Mouse (Mus musculus): ENCODE measurements around the gene Schip1.

Gene Schip1

GRCm38 (mm10) chr3:68130386-68130785, 65.8 kb downstream of the Schip1 start:
- DNase-seq = no peak

DNA sequence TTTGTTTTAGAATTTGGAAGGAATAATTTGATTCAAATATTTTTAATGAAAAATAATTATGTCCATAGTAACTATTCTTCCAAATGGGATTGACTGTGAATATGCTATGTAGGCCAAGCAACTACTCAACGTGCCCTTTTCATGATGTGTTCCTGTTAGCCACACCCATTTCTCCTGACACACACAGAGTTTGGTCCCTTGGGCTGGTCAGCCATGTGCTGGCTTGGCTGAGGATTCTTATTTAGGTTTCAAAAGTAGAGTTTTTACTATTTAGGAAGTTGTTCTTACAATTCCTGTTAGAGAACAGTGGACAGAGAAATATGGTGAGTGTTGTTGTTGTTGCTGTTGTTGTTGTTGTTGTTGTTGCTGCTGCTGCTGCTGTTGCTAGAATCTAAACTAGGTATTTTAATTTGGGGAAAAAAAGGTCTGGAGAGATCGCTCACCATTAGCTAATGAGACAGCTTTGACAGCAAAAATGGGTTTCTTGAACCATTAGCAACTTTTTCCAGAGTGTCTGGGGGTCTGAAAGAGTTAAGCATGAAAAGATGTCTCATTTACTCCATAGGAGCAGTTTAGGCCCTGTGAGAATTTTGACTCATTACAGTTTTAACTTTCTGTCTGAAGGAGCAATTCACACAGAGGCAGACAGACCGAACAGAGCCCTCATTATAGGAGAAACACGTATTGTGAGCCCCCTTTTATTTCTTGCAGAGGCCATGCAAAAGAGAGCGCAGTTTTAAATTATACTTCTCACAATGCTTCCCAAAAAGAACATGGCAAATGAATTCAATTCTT, 74.4 kb downstream of the Schip1 start:
- no peak for DNase-seq

- no peak for DNase-seq
Observed at GRCm38 (mm10) chr3:68150688-68151087, 86.1 kb downstream of the Schip1 start.

DNA sequence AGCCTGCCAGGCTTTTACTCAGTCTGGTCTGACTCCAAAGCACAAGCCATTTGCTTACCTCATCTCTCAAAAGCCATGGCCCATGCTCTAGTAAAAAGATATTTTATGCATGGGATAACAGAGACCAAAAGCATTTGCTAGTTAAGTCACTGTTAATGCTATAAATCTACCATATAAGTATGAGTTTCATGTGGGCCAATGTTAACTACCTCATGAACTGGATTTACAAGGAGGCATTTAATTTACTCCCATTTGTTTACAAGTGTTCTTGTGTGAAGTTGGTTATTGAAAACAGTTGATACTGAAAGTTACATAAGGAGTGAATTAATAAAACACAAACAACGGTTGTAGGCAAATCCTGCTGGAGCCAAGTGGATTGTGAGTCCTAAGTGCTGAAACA, 95.6 kb downstream of the Schip1 start:
- no peak for DNase-seq

DNA sequence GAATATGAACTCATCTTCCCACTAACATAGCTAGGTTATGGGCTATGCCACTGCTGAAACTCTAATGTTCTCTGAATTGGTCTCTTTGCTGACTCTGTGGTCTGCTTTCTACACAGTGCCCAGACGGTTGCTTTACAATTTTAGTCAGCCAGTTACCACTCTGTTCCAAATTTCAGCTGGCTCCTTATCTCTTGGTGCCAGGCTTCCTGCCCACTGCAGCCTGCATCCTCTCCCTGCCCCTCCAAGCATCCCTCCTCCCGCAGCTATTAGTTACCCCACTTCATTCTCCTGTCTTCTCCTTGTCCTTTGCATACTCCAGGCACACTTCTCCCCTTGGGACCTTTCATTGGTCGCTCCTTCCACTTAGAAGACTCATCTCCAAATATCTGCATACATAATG, 96.2 kb downstream of the Schip1 start:
- no peak for DNase-seq

DNA sequence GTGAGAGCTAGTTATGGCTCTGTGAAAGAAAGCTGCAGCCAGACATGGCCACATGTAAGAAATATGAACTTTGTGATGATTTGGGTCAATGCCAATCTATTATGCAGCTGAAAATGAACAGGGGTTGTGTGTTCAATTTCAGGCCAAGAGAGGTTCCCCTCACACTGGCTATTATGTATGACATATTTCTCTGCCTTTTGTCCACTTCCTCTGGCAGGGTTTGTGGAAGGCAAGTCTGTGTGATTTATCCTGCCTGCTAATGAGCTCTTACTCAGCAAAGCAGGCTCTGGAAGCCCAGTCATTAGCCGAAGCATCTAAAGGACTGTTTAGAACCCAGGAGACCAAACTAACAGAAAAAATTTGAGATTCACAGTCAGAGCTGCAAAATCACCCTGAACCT, 113.6 kb downstream of the Schip1 start:
- DNase-seq = no peak

GRCm38 (mm10) chr3:68187471-68187870, 122.9 kb downstream of the Schip1 start:
- no peak for DNase-seq

- no peak for DNase-seq
Observed at GRCm38 (mm10) chr3:68189100-68189499, 124.5 kb downstream of the Schip1 start.

DNA sequence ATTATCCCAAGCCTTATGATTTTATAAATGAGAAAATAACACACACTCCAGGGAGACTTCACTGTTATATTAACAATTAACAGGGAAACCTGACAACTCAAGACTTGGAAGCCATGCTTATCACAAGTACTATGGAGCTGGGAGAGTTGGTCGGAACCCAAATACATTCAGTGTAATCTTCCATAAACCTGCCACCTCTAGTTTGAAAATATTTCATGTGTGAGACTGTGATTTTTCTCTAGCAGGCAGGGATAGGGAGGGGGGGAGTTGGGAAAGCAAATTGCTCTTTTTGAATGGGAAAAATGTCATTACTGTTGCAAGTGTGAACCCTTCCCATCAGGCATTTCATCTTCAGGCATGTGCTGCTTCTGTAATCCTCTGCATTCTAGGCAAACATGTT, 132.3 kb downstream of the Schip1 start:
- no peak for DNase-seq

- no peak for DNase-seq
Observed at GRCm38 (mm10) chr3:68201214-68201613, 136.6 kb downstream of the Schip1 start.

DNA sequence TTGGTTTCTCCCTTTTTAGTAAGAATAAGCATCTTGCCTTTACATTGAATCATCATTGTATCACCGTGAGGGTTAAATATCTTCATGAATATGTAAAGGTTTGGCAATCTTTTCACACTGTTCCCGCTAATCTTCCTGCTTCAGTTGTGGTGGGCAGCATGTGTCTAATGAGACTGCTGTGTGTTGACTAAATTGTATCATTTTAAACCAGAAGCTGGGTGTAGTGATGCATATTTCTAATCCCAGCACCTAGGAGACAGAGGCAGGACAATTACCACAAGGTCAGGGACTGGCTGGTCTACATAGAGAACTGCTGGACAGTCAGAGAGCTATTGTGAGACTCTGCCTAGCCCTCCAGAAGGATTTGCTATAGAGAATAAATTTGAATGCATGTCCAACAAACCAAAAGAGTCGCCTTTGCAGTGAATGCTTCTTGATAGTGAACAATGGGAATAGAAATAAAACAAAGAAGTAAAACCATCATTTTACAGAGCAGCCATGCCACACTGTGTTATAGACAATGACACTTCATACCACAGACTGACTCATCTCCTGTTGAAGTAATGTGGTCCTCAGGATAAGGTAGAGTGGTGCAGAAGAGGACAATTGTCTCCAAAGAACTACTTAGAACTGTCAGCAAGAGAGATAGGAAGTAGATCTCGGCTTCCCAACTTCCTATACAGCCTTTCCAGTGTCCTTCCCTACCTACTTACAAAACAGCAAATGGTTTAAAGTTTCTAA, 137.7 kb downstream of the Schip1 start:
- no peak for DNase-seq

DNA sequence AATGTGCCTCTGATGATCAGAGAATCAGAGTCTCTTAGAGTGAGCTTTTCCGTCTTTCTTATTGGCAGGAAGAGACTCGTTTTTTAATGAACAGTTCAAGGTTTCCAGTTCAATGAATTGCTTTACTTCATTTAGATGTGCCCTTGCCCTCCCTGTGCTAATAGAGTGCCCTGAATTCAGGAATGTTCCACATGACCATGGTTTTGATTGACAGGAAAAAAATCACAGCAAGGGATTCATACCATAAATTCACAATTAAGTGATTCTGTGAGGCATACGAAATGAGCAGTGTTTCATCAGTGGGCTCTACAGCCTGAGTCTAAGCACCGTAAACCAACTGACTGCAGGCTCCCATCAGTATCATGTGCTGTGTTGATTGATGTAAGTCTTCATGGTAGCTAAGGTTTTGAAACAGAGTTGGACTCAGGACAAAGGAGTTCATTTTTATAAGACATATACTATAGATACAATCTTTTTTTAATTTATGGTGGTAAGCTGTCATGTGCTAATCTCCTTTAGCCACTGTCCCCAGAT, 139.4 kb downstream of the Schip1 start:
- DNase-seq = no peak

DNA sequence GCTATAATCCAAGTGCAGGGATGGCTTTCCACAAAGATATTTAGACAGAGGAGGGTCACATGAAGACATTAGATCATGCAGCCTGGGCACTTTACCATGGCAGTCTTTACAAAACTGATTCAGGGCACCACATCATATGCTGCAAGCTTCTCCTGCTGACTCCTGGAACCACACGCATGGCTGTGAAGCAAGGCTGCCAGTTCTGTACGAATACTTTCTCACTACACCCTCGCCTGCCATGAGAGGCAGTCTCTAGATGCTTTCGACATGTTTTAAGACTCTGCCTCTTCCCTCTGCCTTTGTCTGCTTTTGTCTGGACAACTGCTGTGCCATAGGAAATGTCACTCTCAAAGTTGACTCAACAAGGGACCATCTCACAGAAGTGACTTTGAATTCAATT, 145.8 kb downstream of the Schip1 start:
- no peak for DNase-seq

DNA sequence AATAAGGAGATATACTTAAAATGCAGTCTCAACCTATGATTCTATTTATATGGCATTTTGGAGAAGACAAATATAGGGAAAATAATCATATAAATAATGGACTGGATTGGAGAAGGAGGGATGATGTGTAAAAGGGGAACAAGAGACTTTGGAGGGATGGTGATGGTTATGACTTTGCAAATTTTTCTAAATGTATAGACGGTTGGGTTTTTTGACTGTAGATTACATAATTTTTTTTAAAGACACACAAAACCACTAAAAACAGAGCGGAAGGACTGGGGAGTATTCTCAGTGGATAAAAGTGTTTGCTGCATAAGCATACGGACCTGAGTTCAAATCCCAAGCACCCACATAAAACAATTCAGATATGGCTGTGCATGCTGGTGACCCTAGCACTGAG, 156.8 kb downstream of the Schip1 start:
- no peak for DNase-seq

DNA sequence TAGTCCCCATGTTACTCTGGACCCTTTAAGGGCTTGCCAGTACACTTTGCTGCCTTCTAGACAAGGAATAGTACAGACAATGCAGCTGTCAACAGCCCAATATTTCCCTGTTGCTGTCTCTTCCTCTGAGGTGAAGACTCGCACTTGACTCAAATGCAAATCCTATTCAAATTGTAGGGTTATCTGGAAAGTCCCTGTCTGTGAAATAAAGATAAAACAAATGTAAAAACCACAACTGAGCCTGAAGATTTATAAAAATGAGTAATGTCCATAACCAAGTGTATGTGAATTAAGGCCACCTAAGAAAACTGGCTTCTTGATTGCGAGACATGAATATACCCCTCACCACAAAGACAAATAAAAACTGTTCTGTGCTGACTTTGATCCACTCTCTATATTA, 175.3 kb downstream of the Schip1 start:
- no peak for DNase-seq

DNA sequence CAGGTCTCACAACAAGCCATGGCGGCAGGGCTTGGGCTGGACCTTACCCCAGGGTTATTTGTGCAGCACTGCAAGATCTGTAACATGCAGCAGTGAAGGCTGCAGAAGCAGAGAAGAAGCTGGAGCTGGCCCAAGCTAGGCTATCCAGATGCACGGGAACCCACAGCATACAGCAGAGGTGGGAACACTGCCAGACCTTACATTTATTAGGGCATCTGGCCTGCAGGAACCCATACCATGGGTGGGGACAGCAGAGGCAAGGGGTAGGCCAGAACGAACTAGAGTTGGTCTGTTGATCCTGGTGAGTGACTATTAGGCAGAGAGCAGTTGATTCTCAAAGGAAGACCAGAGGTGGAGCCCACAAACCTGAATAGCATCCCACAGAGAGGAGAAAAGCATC, 178.6 kb downstream of the Schip1 start:
- no peak for DNase-seq

DNA sequence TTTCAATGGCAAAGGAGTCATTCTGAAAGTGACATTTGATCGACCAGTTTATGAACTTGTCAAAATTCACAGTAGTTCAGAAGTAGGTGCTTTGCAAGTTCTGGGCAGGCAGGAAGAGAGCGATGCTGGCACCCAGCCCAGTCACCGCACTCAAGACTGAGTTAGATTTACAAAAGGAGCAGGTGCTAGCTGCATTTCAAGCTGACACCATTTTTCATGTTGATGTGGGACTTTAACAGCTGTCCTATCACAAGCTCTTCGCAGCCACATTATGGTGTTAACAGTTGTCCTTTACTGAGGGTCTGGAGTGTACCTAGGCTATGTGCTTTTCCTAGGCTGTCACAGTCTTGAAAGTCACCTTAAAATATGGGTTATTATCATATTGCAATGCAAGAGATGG, 181.6 kb downstream of the Schip1 start:
- DNase-seq = no peak

GRCm38 (mm10) chr3:68250589-68250988, 186.0 kb downstream of the Schip1 start:
- no peak for DNase-seq

DNA sequence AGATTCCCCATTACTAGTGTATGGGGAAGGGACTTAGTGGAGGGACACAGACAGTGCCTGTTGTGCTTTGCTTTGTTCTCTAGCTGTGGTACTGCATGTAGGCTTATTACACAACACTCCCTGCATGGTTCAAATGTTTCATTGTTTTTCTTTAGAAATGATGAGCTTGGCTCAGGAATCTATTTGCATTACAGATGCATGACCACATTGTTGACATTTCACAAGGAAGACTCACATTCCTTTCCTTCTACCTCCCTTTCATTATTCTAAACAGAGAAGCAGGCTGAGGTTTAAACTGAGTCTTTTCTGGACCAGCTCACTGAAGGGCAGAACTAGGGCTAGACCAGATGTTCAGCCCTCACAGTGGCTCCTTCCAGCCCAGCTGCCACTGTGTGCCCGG, 187.7 kb downstream of the Schip1 start:
- DNase-seq = no peak

GRCm38 (mm10) chr3:68262304-68262703, 197.7 kb downstream of the Schip1 start:
- DNase-seq = no peak

- no peak for DNase-seq
Observed at GRCm38 (mm10) chr3:68267905-68268304, 203.3 kb downstream of the Schip1 start.

GRCm38 (mm10) chr3:68269251-68269650, 204.6 kb downstream of the Schip1 start:
- no peak for DNase-seq

DNA sequence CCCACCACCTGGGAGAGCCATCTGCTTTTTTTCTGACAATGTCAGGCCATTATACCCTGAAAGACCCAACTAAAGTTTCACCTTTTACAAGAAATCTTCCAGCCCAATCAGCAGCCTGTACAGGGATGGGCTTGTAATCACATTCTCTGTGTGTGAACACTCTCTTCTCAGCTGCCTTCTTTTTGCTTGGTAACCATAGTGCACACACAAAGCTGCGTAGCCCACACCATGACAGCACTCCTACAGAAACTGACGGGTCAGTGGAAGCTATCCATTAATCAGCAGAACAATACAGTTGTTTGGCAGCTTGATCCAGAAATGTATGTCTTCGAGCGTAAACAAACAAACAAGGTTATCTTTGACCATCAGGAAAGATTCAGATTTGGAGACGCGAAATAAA, 205.6 kb downstream of the Schip1 start:
- DNase-seq = no peak

GRCm38 (mm10) chr3:68271457-68271856, 206.9 kb downstream of the Schip1 start:
- DNase-seq = no peak

All from cerebellum, adult 18-20 months (tissue).